Mouse (Mus musculus) megakaryocyte, embryonic 14.5 days (primary cell): ENCODE data around the gene Syt5.

Source experiments
- FLI1 ChIP-seq: IDR thresholded peaks from 2 replicates; pipeline ENCODE4 v1.6.1; 2012; ENCODE audit warnings: low read length, inconsistent platforms, mixed read lengths
- GATA1 ChIP-seq: IDR thresholded peaks from 3 replicates; pipeline ENCODE4 v1.6.1; 2012; ENCODE audit warnings: mixed read lengths, low read length, inconsistent platforms, borderline replicate concordance

DNA sequence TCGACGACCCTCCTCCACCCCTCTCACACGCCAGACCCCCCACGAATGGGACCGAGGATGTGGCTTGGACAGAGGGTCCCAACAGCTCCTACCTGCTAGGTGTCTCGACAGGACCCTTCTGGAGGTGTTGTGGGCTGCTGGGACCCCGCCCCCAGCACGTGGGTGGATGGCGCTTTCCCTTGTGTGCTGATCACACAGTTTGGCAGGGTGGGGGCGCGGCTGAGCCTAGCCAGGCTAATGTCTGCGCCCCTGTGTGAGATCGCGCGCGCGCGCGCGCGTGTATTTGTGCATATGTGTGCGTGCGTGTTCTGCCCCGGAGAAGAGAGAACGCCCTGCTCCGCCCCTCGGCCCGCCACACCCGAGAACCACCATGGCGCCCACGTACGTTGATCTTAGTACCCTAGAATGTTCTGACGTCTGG, at the start of gene Syt5:
- TF ChIP-seq GATA1 (no peak), FLI1 (no peak)
